Mouse (Mus musculus): ENCODE measurements around the gene Orai2. TPM values are rescaled to one million over a fixed set of nuclear protein-coding genes. Genes with fewer than 3 reads are reported as not detected.
A peak's percentile ranks its signal among the peaks of the same experiment; 100 is the strongest.
"Not testable (repeated sequence)": the region's sequence is repeated elsewhere in the genome, so short reads cannot be mapped to it uniquely, and the experiment has no call there.

Orai2 gene
- total RNA-seq, 2 experiments from 2014 or later: 2.9 to 7.5 TPM

GRCm38 (mm10) chr5:136140057-136140482 lies 30.4 kb downstream of the Orai2 start:
- ATAC-seq (replicated peaks; ENCODE audit: low FRiP score, poor library complexity, severe bottlenecking): no peak

- no peak for ATAC-seq (replicated peaks; ENCODE audit: low FRiP score, poor library complexity, severe bottlenecking)
Observed at GRCm38 (mm10) chr5:136139393-136139792, 31.1 kb downstream of the Orai2 start.

GRCm38 (mm10) chr5:136137658-136138274 lies 32.7 kb downstream of the Orai2 start:
- ATAC-seq (replicated peaks; ENCODE audit: low FRiP score, poor library complexity, severe bottlenecking): peak; percentile 58

- ATAC-seq (replicated peaks; ENCODE audit: low FRiP score, poor library complexity, severe bottlenecking): peak; percentile 41
Observed at GRCm38 (mm10) chr5:136136292-136136990, 34.1 kb downstream of the Orai2 start.

- peak; percentile 89 for ATAC-seq (replicated peaks; ENCODE audit: low FRiP score, poor library complexity, severe bottlenecking)
Observed at GRCm38 (mm10) chr5:136135571-136136291, 34.8 kb downstream of the Orai2 start, which contains the start of the genes Lrwd1 and Alkbh4. Gene Lrwd1, minus strand, starts transcription at chr5:136136074. Gene Alkbh4, plus strand, starts transcription at chr5:136136146.

- no peak for ATAC-seq (replicated peaks; ENCODE audit: low FRiP score, poor library complexity, severe bottlenecking)
Observed at GRCm38 (mm10) chr5:136122165-136122564, 48.3 kb downstream of the Orai2 start.

- ATAC-seq (replicated peaks; ENCODE audit: low FRiP score, poor library complexity, severe bottlenecking): peak; percentile 71
Observed at GRCm38 (mm10) chr5:136116784-136117112, 53.8 kb downstream of the Orai2 start.

GRCm38 (mm10) chr5:136115891-136116783 lies 54.4 kb downstream of the Orai2 start, which contains the start of gene Polr2j:
Gene Polr2j, plus strand, starts transcription at chr5:136116631.
- peak; percentile 96 for ATAC-seq (replicated peaks; ENCODE audit: low FRiP score, poor library complexity, severe bottlenecking)

GRCm38 (mm10) chr5:136113546-136113945 lies 57.0 kb downstream of the Orai2 start:
- ATAC-seq (replicated peaks; ENCODE audit: low FRiP score, poor library complexity, severe bottlenecking): not testable (repeated sequence)

GRCm38 (mm10) chr5:136109042-136109441 lies 61.5 kb downstream of the Orai2 start:
- ATAC-seq (replicated peaks; ENCODE audit: low FRiP score, poor library complexity, severe bottlenecking): no peak

- ATAC-seq (replicated peaks; ENCODE audit: low FRiP score, poor library complexity, severe bottlenecking): no peak
Observed at GRCm38 (mm10) chr5:136108486-136108885, 62.0 kb downstream of the Orai2 start.

- ATAC-seq (replicated peaks; ENCODE audit: low FRiP score, poor library complexity, severe bottlenecking): peak; percentile 31; the same call in 1 of the 2 replicates
Observed at GRCm38 (mm10) chr5:136104511-136104910, 66.0 kb downstream of the Orai2 start.

GRCm38 (mm10) chr5:136102099-136102820 lies 68.3 kb downstream of the Orai2 start:
- ATAC-seq (replicated peaks; ENCODE audit: low FRiP score, poor library complexity, severe bottlenecking): peak; percentile 73

GRCm38 (mm10) chr5:136098536-136098935 lies 72.0 kb downstream of the Orai2 start:
- ATAC-seq (replicated peaks; ENCODE audit: low FRiP score, poor library complexity, severe bottlenecking): no peak

Other genes with a start within 250 kb of the Orai2 start
- 30.3 and 35.2 TPM in 2 replicates for gene Ywhag, start 236.1 kb downstream of the Orai2 start, total RNA-seq (2015; ENCODE audit: low replicate concordance)
- gene Ywhag, start 236.1 kb downstream of the Orai2 start, total RNA-seq (2017; ENCODE audit: low replicate concordance): 11.6 and 12.2 TPM in 2 replicates
- not detected in 2 replicates for gene Ssc4d, start 196.2 kb downstream of the Orai2 start, total RNA-seq (2015; ENCODE audit: low replicate concordance)
- gene Ssc4d, start 196.2 kb downstream of the Orai2 start, total RNA-seq (2017; ENCODE audit: low replicate concordance): not detected in 2 replicates
- gene Zp3, start 190.6 kb downstream of the Orai2 start, total RNA-seq (2015; ENCODE audit: low replicate concordance): not detected in 2 replicates
- gene Zp3, start 190.6 kb downstream of the Orai2 start, total RNA-seq (2017; ENCODE audit: low replicate concordance): not detected in 2 replicates
- gene Dtx2, start 175.9 kb downstream of the Orai2 start, total RNA-seq (2015; ENCODE audit: low replicate concordance): 1.8 and 3.8 TPM in 2 replicates
- gene Dtx2, start 175.9 kb downstream of the Orai2 start, total RNA-seq (2017; ENCODE audit: low replicate concordance): 0.13 and 2.3 TPM in 2 replicates
- not detected in 2 replicates for gene Upk3b, start 132.2 kb downstream of the Orai2 start, total RNA-seq (2015; ENCODE audit: low replicate concordance)
- not detected in 2 replicates for gene Upk3b, start 132.2 kb downstream of the Orai2 start, total RNA-seq (2017; ENCODE audit: low replicate concordance)
- not detected in 2 replicates for gene Upk3bl, start 116.2 kb downstream of the Orai2 start, total RNA-seq (2015; ENCODE audit: low replicate concordance)
- not detected in 2 replicates for gene Upk3bl, start 116.2 kb downstream of the Orai2 start, total RNA-seq (2017; ENCODE audit: low replicate concordance)
- 2.5 and 10.5 TPM in 2 replicates for gene Rasa4, start 86.8 kb downstream of the Orai2 start, total RNA-seq (2015; ENCODE audit: low replicate concordance)
- gene Rasa4, start 86.8 kb downstream of the Orai2 start, total RNA-seq (2017; ENCODE audit: low replicate concordance): 0.83 and 2.8 TPM in 2 replicates
- gene Polr2j, start 54.1 kb downstream of the Orai2 start, total RNA-seq (2015; ENCODE audit: low replicate concordance): 34.4 and 43.2 TPM in 2 replicates
- 32.5 and 45.4 TPM in 2 replicates for gene Polr2j, start 54.1 kb downstream of the Orai2 start, total RNA-seq (2017; ENCODE audit: low replicate concordance)
- 24.1 and 31.9 TPM in 2 replicates for gene Lrwd1, start 34.6 kb downstream of the Orai2 start, total RNA-seq (2015; ENCODE audit: low replicate concordance)
- gene Lrwd1, start 34.6 kb downstream of the Orai2 start, total RNA-seq (2017; ENCODE audit: low replicate concordance): 42.2 and 51.7 TPM in 2 replicates
- gene Alkbh4, start 34.6 kb downstream of the Orai2 start, total RNA-seq (2015; ENCODE audit: low replicate concordance): 18.0 and 22.6 TPM in 2 replicates
- gene Alkbh4, start 34.6 kb downstream of the Orai2 start, total RNA-seq (2017; ENCODE audit: low replicate concordance): 10.3 and 13.4 TPM in 2 replicates
- 1.8 and 2.5 TPM in 2 replicates for gene Prkrip1, start 28.2 kb upstream of the Orai2 start, total RNA-seq (2015; ENCODE audit: low replicate concordance)
- gene Prkrip1, start 28.2 kb upstream of the Orai2 start, total RNA-seq (2017; ENCODE audit: low replicate concordance): 23.2 and 25.9 TPM in 2 replicates
- 4.0 and 7.5 TPM in 2 replicates for gene Sh2b2, start 75.8 kb upstream of the Orai2 start, total RNA-seq (2015; ENCODE audit: low replicate concordance)
- 0.13 and 2.3 TPM in 2 replicates for gene Sh2b2, start 75.8 kb upstream of the Orai2 start, total RNA-seq (2017; ENCODE audit: low replicate concordance)

Data from erythroid progenitor cell, adult 5-6 weeks (primary cell).